Mouse (Mus musculus) heart, embryonic 14.5 days (tissue): ENCODE data around the gene Mycbp2. TPM values are rescaled to one million over a fixed set of nuclear protein-coding genes. Genes with fewer than 3 reads are reported as not detected.

Experiments
- ATAC-seq: fragments of 200-750 bp; cut with Nextera tagmentation; 2 replicates; pipeline ENCODE4 v1.8.0; 2017; ENCODE audit warnings: low read depth, moderate TSS enrichment; ENCODE audit not compliant: insufficient number of reproducible peaks, insufficient read depth, low FRiP score
- H3K27ac ChIP-seq, 2 experiments: fragments of 200-500 bp in 1 of 2; fragments of 300-500 bp in 1 of 2; sonication (generic) in 1 of 2; replicated peaks in 1 of 2; 2 replicates each; pipeline ENCODE4 v1.5.1; 2012 to 2014; ENCODE audit warnings: low read depth in 2 of 2, low read length in 2 of 2, control low read depth in 1 of 2, mild to moderate bottlenecking in 1 of 2, mixed read lengths in 1 of 2; ENCODE audit not compliant: control insufficient read depth in 1 of 2, insufficient read depth in 1 of 2
- H3K27me3 ChIP-seq: fragments of 300-500 bp; sonication (generic); 2 replicates; pipeline ENCODE4 v1.6.1; 2014; ENCODE audit warnings: mild to moderate bottlenecking, low read length, control low read depth; ENCODE audit not compliant: control insufficient read depth, insufficient read depth
- H3K36me3 ChIP-seq: fragments of 300-500 bp; sonication (generic); 2 replicates; pipeline ENCODE4 v1.6.1; 2014; ENCODE audit warnings: mild to moderate bottlenecking, control low read depth, low read length, mixed read lengths; ENCODE audit not compliant: control insufficient read depth, insufficient read depth
- H3K4me1 ChIP-seq, 2 experiments: fragments of 200-500 bp in 1 of 2; fragments of 300-500 bp in 1 of 2; sonication (generic) in 1 of 2; 2 replicates each; pipeline ENCODE4 v1.6.1; 2012 to 2014; ENCODE audit warnings: low read length in 2 of 2, control low read depth in 1 of 2, mixed read lengths in 1 of 2; ENCODE audit not compliant: control insufficient read depth in 2 of 2, insufficient read depth in 2 of 2
- H3K4me2 ChIP-seq: fragments of 300-500 bp; sonication (generic); 2 replicates; pipeline ENCODE4 v1.6.1; 2014; ENCODE audit warnings: mild to moderate bottlenecking, low read length
- H3K4me3 ChIP-seq, 2 experiments: fragments of 200-500 bp in 1 of 2; fragments of 300-500 bp in 1 of 2; sonication (generic) in 1 of 2; 2 replicates each; pipeline ENCODE4 v1.5.1; 2012 to 2014; ENCODE audit warnings: low read length in 2 of 2, mild to moderate bottlenecking in 2 of 2, control low read depth in 1 of 2, low read depth in 1 of 2, moderate library complexity in 1 of 2; ENCODE audit not compliant: control insufficient read depth in 1 of 2, insufficient read depth in 1 of 2
- H3K9ac ChIP-seq: fragments of 300-500 bp; sonication (generic); 2 replicates; pipeline ENCODE4 v1.6.1; 2014; ENCODE audit warnings: mild to moderate bottlenecking, low read length
- H3K9me3 ChIP-seq: fragments of 300-500 bp; sonication (generic); 2 replicates; pipeline ENCODE4 v1.6.1; 2016; ENCODE audit warnings: low read length, control low read depth; ENCODE audit not compliant: control insufficient read depth
- WGBS: fragments of 180-500 bp; shearing (Covaris S2); extraction: QIAGEN DNeasy Blood & Tissue Kit; methylation state at CpG from one replicate; pipeline ENCODE4 v1.1.7; 2014; 5-methylcytosine and 5-hydroxymethylcytosine counted together
- polyA plus RNA-seq: library from polyadenylated mRNA; unstranded; fragments of >200 nt; fragmentation: Nextera tagmentation; extraction: Ambion mirVana; gene quantifications from 2 replicates; pipeline ENCODE4 v1.2.1, GENCODE M21; 2014

Gene Mycbp2
- polyA plus RNA-seq, 1 experiment from 2014 or later: 16.6 TPM

- Histone ChIP-seq H3K4me3 (no peak overlapping the region), H3K27me3 (no peaks in the 10 kb centered on the region), H3K9me3 (no peaks in the 10 kb centered on the region), H3K4me2 (no peak overlapping the region), H3K27ac (no peak overlapping the region), H3K36me3 (peaks cover 64% of the 10 kb centered on the region), H3K9ac (no peak overlapping the region), H3K4me1 (peaks cover 0 to 10% of the 10 kb centered on the region in 2 experiments; a peak in 3 of 4 replicates)
- no peak for ATAC-seq
- WGBS: 41% methylated on average over 4 of the region's 4 CpGs
Observed at GRCm38 (mm10) chr14:103093670-103094069, 252.9 kb downstream of the Mycbp2 start.

GRCm38 (mm10) chr14:103093236-103093635 lies 253.4 kb downstream of the Mycbp2 start:
- no peak for ATAC-seq
- Histone ChIP-seq H3K4me3 (no peak overlapping the region), H3K36me3 (peaks cover 68% of the 10 kb centered on the region), H3K9me3 (no peaks in the 10 kb centered on the region), H3K27ac (no peak overlapping the region), H3K4me2 (no peak overlapping the region), H3K4me1 (peaks cover 0 to 10% of the 10 kb centered on the region in 2 experiments; a peak in 3 of 4 replicates), H3K9ac (no peak overlapping the region), H3K27me3 (no peaks in the 10 kb centered on the region)
- WGBS: 93% methylated on average over 3 of the region's 3 CpGs

- no peak overlapping the region for H3K27ac ChIP-seq
- no peaks in the 10 kb centered on the region for H3K27me3 ChIP-seq
- no peak for ATAC-seq
Observed at GRCm38 (mm10) chr14:103088624-103089023, 258.0 kb downstream of the Mycbp2 start.

GRCm38 (mm10) chr14:103087846-103088245 lies 258.8 kb downstream of the Mycbp2 start:
- Histone ChIP-seq H3K36me3 (peaks cover 83% of the 10 kb centered on the region), H3K4me2 (no peak overlapping the region), H3K4me3 (no peak overlapping the region), H3K27ac (no peak overlapping the region), H3K9ac (no peak overlapping the region), H3K4me1 (no peaks in the 10 kb centered on the region), H3K27me3 (no peaks in the 10 kb centered on the region), H3K9me3 (no peaks in the 10 kb centered on the region)
- WGBS: 67% methylated on average over 5 of the region's 5 CpGs
- no peak for ATAC-seq

More at GRCm38 (mm10) chr14:103088624-103089023, 258.0 kb downstream of the Mycbp2 start:
- Histone ChIP-seq H3K36me3 (peaks cover 84% of the 10 kb centered on the region), H3K4me2 (no peak overlapping the region), H3K9me3 (no peaks in the 10 kb centered on the region), H3K4me1 (peaks cover 0 to 4% of the 10 kb centered on the region in 2 experiments; a peak in 1 of 4 replicates), H3K4me3 (no peak overlapping the region), H3K9ac (no peak overlapping the region)
- WGBS: 71% methylated on average over 6 of the region's 6 CpGs

- Histone ChIP-seq H3K36me3 (peaks cover 79% of the 10 kb centered on the region), H3K27me3 (no peaks in the 10 kb centered on the region), H3K4me3 (no peak overlapping the region), H3K9me3 (no peaks in the 10 kb centered on the region), H3K4me2 (no peak overlapping the region), H3K9ac (no peak overlapping the region), H3K4me1 (no peaks in the 10 kb centered on the region), H3K27ac (no peak overlapping the region)
- ATAC-seq: no peak
- WGBS: 90% methylated on average over 4 of the region's 4 CpGs
Observed at GRCm38 (mm10) chr14:103086671-103087324, 259.8 kb downstream of the Mycbp2 start.

GRCm38 (mm10) chr14:103085840-103086533 lies 260.6 kb downstream of the Mycbp2 start:
- no peaks in the 10 kb centered on the region for H3K4me1 ChIP-seq
- H3K4me3 ChIP-seq: no peak overlapping the region
- H3K36me3 ChIP-seq: peaks cover 75% of the 10 kb centered on the region
- H3K9me3 ChIP-seq: no peaks in the 10 kb centered on the region
- no peak overlapping the region for H3K4me2 ChIP-seq
- no peak overlapping the region for H3K27ac ChIP-seq
- H3K27me3 ChIP-seq: no peaks in the 10 kb centered on the region
- no peak overlapping the region for H3K9ac ChIP-seq
- ATAC-seq: no peak
- WGBS: 68% methylated on average over 1 of the region's 1 CpGs

- Histone ChIP-seq H3K4me1 (no peaks in the 10 kb centered on the region), H3K9me3 (no peaks in the 10 kb centered on the region), H3K27ac (no peak overlapping the region), H3K4me2 (no peak overlapping the region), H3K36me3 (peaks cover 76% of the 10 kb centered on the region), H3K4me3 (no peak overlapping the region), H3K27me3 (no peaks in the 10 kb centered on the region), H3K9ac (no peak overlapping the region)
- 83% methylated on average over 9 of the region's 9 CpGs for WGBS
- ATAC-seq: no peak
Observed at GRCm38 (mm10) chr14:103079209-103079977, 267.2 kb downstream of the Mycbp2 start.
